Mouse (Mus musculus) embryo, embryonic 10.5 days (tissue): ENCODE measurements around the gene Slit3.

Experiments
- DNase-seq: peaks from one replicate; pipeline ENCODE4 v3.0.0-alpha.2; 2015; ENCODE audit warnings: low spot score

The Slit3 gene

GRCm38 (mm10) chr11:35124489-35125107 lies 3.6 kb downstream of the Slit3 start:
- DNase-seq: peak; percentile 19

- DNase-seq: peak; percentile 60
These were observed 4.1 kb downstream of the Slit3 start for GRCm38 (mm10) chr11:35125108-35125490.

- no peak for DNase-seq
These were observed 10.7 kb downstream of the Slit3 start for GRCm38 (mm10) chr11:35131740-35132139.

GRCm38 (mm10) chr11:35136625-35137024 lies 15.6 kb downstream of the Slit3 start:
- no peak for DNase-seq

GRCm38 (mm10) chr11:35140092-35140491 lies 19.1 kb downstream of the Slit3 start:
- DNase-seq: no peak

- DNase-seq: no peak
These were observed 21.2 kb downstream of the Slit3 start for GRCm38 (mm10) chr11:35142202-35142601.

GRCm38 (mm10) chr11:35142698-35143360 lies 21.8 kb downstream of the Slit3 start:
- no peak for DNase-seq

- DNase-seq: no peak
These were observed 26.9 kb downstream of the Slit3 start for GRCm38 (mm10) chr11:35147818-35148445.

GRCm38 (mm10) chr11:35151539-35151951 lies 30.5 kb downstream of the Slit3 start:
- DNase-seq: peak; percentile 77

- DNase-seq: no peak
These were observed 31.9 kb downstream of the Slit3 start for GRCm38 (mm10) chr11:35152875-35153274.

- no peak for DNase-seq
These were observed 33.4 kb downstream of the Slit3 start for GRCm38 (mm10) chr11:35154449-35154848.

GRCm38 (mm10) chr11:35155281-35155680 lies 34.3 kb downstream of the Slit3 start:
- no peak for DNase-seq

GRCm38 (mm10) chr11:35156676-35157075 lies 35.7 kb downstream of the Slit3 start:
- DNase-seq: no peak

GRCm38 (mm10) chr11:35160682-35161211 lies 39.7 kb downstream of the Slit3 start:
- no peak for DNase-seq

GRCm38 (mm10) chr11:35163396-35163795 lies 42.4 kb downstream of the Slit3 start:
- DNase-seq: no peak

GRCm38 (mm10) chr11:35167176-35167575 lies 46.2 kb downstream of the Slit3 start:
- DNase-seq: no peak

GRCm38 (mm10) chr11:35171505-35171904 lies 50.5 kb downstream of the Slit3 start:
- no peak for DNase-seq

GRCm38 (mm10) chr11:35177564-35177963 lies 56.5 kb downstream of the Slit3 start:
- no peak for DNase-seq

GRCm38 (mm10) chr11:35178144-35178817 lies 57.3 kb downstream of the Slit3 start:
- DNase-seq: peak; percentile 60

- DNase-seq: no peak
These were observed 58.3 kb downstream of the Slit3 start for GRCm38 (mm10) chr11:35179305-35179704.

- no peak for DNase-seq
These were observed 61.9 kb downstream of the Slit3 start for GRCm38 (mm10) chr11:35182887-35183286.

GRCm38 (mm10) chr11:35194826-35195225 lies 73.8 kb downstream of the Slit3 start:
- no peak for DNase-seq

GRCm38 (mm10) chr11:35196777-35197176 lies 75.8 kb downstream of the Slit3 start:
- DNase-seq: no peak
